Mouse (Mus musculus): Measurements from ENCODE around the gene Odf2l. TPM values are rescaled to one million over a fixed set of nuclear protein-coding genes. Genes with fewer than 3 reads are reported as not detected.

Gene Odf2l
- polyA plus RNA-seq, 1 experiment, result not detected

- no peaks in the 10 kb centered on the region for H3K4me1 ChIP-seq (ENCODE audit: control insufficient read depth, insufficient read depth, low read length)
- no peak overlapping the region for H3K27ac ChIP-seq (ENCODE audit: insufficient read depth, low read depth, low read length)
- WGBS, result 89% methylated on average over 2 of the region's 2 CpGs
- H3K4me3 ChIP-seq (ENCODE audit: insufficient read depth, low read depth, low read length), result no peak overlapping the region
- TF ChIP-seq POLR2A (IDR thresholded peaks at IDR 0.05; ENCODE audit: insufficient read depth, low read depth, low read length) (no peak), CTCF (IDR thresholded peaks at IDR 0.05; ENCODE audit: insufficient read depth, low read depth, low read length) (no peak)
These were observed 8.2 kb downstream of the Odf2l start for GRCm38 (mm10) chr3:145126618-145127017.

DNA sequence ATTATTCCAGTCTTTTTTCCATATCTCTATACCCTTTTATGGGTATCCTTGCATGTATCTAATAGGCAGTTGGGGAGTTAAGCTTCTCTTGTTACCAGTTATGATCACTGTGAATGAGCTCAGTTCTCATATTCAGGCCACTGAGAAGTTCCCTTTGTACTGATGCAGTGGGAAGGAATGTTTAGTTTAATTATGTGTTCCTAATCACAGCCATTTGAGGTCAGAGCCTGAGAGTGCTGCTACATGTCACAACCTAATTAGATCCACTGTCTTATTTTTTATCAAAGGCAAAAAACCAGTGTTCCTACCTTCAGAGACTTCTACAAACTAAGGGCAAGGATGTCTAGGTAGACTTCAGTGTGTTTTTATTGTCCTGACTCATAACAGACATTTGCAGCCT, 11.0 kb downstream of the Odf2l start:
- no peak for TF ChIP-seq CTCF (IDR thresholded peaks at IDR 0.05; ENCODE audit: insufficient read depth, low read depth, low read length)
- no peak for TF ChIP-seq POLR2A (IDR thresholded peaks at IDR 0.05; ENCODE audit: insufficient read depth, low read depth, low read length)
- H3K4me3 ChIP-seq (ENCODE audit: insufficient read depth, low read depth, low read length), result no peak overlapping the region
- H3K4me1 ChIP-seq (ENCODE audit: control insufficient read depth, insufficient read depth, low read length), result no peaks in the 10 kb centered on the region
- H3K27ac ChIP-seq (ENCODE audit: insufficient read depth, low read depth, low read length), result no peak overlapping the region

GRCm38 (mm10) chr3:145131210-145131868, 13.0 kb downstream of the Odf2l start:
- Histone ChIP-seq H3K4me1 (ENCODE audit: control insufficient read depth, insufficient read depth, low read length) (no peaks in the 10 kb centered on the region), H3K4me3 (ENCODE audit: insufficient read depth, low read depth, low read length) (no peak overlapping the region), H3K27ac (ENCODE audit: insufficient read depth, low read depth, low read length) (no peak overlapping the region)
- 36% methylated on average over 3 of the region's 3 CpGs for WGBS
- no peak for TF ChIP-seq CTCF (IDR thresholded peaks at IDR 0.05; ENCODE audit: insufficient read depth, low read depth, low read length)
- no peak for TF ChIP-seq POLR2A (IDR thresholded peaks at IDR 0.05; ENCODE audit: insufficient read depth, low read depth, low read length)

GRCm38 (mm10) chr3:145140236-145140635, 21.8 kb downstream of the Odf2l start:
- H3K4me1 ChIP-seq (ENCODE audit: control insufficient read depth, insufficient read depth, low read length), result no peaks in the 10 kb centered on the region
- 94% methylated on average over 4 of the region's 4 CpGs for WGBS
- no peak for TF ChIP-seq CTCF (IDR thresholded peaks at IDR 0.05; ENCODE audit: insufficient read depth, low read depth, low read length)
- no peak for TF ChIP-seq POLR2A (IDR thresholded peaks at IDR 0.05; ENCODE audit: insufficient read depth, low read depth, low read length)
- no peak overlapping the region for H3K27ac ChIP-seq (ENCODE audit: insufficient read depth, low read depth, low read length)
- H3K4me3 ChIP-seq (ENCODE audit: insufficient read depth, low read depth, low read length), result no peak overlapping the region

GRCm38 (mm10) chr3:145142925-145143324, 24.5 kb downstream of the Odf2l start:
- Histone ChIP-seq H3K27ac (ENCODE audit: insufficient read depth, low read depth, low read length) (no peak overlapping the region), H3K4me3 (ENCODE audit: insufficient read depth, low read depth, low read length) (no peak overlapping the region), H3K4me1 (ENCODE audit: control insufficient read depth, insufficient read depth, low read length) (no peaks in the 10 kb centered on the region)
- TF ChIP-seq CTCF (IDR thresholded peaks at IDR 0.05; ENCODE audit: insufficient read depth, low read depth, low read length) (no peak), POLR2A (IDR thresholded peaks at IDR 0.05; ENCODE audit: insufficient read depth, low read depth, low read length) (no peak)

DNA sequence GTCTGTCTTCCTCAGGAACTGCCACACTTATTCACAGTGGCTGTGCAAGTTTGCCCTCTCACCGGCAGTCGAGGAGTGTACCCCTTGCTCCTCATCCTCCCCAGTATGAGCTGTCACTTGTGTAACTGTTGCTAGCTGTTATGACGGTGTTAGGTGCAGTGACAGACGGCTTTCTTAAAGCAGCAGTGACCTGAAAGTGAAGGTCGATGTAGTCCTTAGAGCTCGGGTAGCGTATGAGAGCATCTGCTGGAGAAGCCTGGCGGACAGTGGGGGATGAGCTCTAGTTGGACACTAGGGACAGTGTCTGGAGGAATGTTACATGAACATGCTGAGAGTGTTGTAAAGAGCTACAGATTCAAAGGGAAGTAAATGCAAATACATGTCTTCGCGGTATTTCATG, 25.5 kb downstream of the Odf2l start:
- Histone ChIP-seq H3K4me3 (ENCODE audit: insufficient read depth, low read depth, low read length) (no peak overlapping the region), H3K4me1 (ENCODE audit: control insufficient read depth, insufficient read depth, low read length) (no peaks in the 10 kb centered on the region), H3K27ac (ENCODE audit: insufficient read depth, low read depth, low read length) (no peak overlapping the region)
- 94% methylated on average over 10 of the region's 10 CpGs for WGBS
- no peak for TF ChIP-seq CTCF (IDR thresholded peaks at IDR 0.05; ENCODE audit: insufficient read depth, low read depth, low read length)
- no peak for TF ChIP-seq POLR2A (IDR thresholded peaks at IDR 0.05; ENCODE audit: insufficient read depth, low read depth, low read length)

- WGBS, result 96% methylated on average over 9 of the region's 9 CpGs
- TF ChIP-seq CTCF (IDR thresholded peaks at IDR 0.05; ENCODE audit: insufficient read depth, low read depth, low read length) (no peak), POLR2A (IDR thresholded peaks at IDR 0.05; ENCODE audit: insufficient read depth, low read depth, low read length) (no peak)
- Histone ChIP-seq H3K4me3 (ENCODE audit: insufficient read depth, low read depth, low read length) (no peak overlapping the region), H3K27ac (ENCODE audit: insufficient read depth, low read depth, low read length) (no peak overlapping the region), H3K4me1 (ENCODE audit: control insufficient read depth, insufficient read depth, low read length) (peaks cover 3% of the 10 kb centered on the region; the same call in 1 of the 2 replicates)
These were observed 28.5 kb downstream of the Odf2l start for GRCm38 (mm10) chr3:145146871-145147270.

DNA sequence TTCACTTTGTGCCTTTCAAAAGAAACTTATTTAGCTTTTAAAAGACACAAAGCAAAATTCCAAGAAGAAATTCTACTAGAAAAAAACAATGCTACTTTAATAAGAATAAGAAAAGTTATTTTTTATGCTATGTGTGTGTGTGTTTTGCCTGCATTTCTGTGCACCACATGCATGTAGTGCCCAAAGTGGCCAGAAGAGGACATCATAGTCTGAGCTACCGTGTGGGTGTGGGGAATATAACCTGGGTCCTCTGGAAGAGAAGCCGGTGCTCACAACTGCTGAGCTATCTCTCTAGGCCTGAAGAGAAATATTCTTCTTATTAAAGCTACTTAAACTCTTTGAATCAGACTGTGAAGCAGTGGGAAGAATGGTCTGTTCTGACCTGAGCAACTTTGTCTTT, 29.1 kb downstream of the Odf2l start:
- WGBS, result 80% methylated on average over 2 of the region's 2 CpGs
- no peak overlapping the region for H3K27ac ChIP-seq (ENCODE audit: insufficient read depth, low read depth, low read length)
- TF ChIP-seq CTCF (IDR thresholded peaks at IDR 0.05; ENCODE audit: insufficient read depth, low read depth, low read length) (no peak), POLR2A (IDR thresholded peaks at IDR 0.05; ENCODE audit: insufficient read depth, low read depth, low read length) (no peak)

DNA sequence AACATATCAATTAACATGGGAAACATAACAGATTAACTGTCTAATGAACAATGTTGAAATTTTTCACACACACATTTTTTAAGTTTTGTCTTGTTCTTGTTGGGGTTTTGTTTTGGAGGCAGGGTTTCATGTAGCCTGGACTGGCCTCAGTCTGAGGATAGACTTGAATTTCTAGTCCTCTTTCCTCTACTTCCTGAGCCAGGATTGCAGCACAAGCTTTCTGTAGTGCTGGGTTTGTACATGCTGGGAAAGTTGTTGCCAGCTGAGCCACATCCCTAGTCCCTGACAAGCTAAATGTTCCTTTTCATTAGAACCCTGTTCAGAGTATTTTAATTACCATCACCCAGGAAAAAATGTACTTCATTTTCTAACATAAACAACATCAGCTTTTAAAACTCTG, 29.6 kb downstream of the Odf2l start:
- Histone ChIP-seq H3K27ac (ENCODE audit: insufficient read depth, low read depth, low read length) (no peak overlapping the region), H3K4me1 (ENCODE audit: control insufficient read depth, insufficient read depth, low read length) (peaks cover 5% of the 10 kb centered on the region; the same call in 1 of the 2 replicates), H3K4me3 (ENCODE audit: insufficient read depth, low read depth, low read length) (no peak overlapping the region)
- TF ChIP-seq CTCF (IDR thresholded peaks at IDR 0.05; ENCODE audit: insufficient read depth, low read depth, low read length) (no peak), POLR2A (IDR thresholded peaks at IDR 0.05; ENCODE audit: insufficient read depth, low read depth, low read length) (no peak)

More for the DNA sequence above, 29.1 kb downstream of the Odf2l start:
- Histone ChIP-seq H3K4me3 (ENCODE audit: insufficient read depth, low read depth, low read length) (no peak overlapping the region), H3K4me1 (ENCODE audit: control insufficient read depth, insufficient read depth, low read length) (peaks cover 5% of the 10 kb centered on the region; the same call in 1 of the 2 replicates)
